In the genomic region with DNA sequence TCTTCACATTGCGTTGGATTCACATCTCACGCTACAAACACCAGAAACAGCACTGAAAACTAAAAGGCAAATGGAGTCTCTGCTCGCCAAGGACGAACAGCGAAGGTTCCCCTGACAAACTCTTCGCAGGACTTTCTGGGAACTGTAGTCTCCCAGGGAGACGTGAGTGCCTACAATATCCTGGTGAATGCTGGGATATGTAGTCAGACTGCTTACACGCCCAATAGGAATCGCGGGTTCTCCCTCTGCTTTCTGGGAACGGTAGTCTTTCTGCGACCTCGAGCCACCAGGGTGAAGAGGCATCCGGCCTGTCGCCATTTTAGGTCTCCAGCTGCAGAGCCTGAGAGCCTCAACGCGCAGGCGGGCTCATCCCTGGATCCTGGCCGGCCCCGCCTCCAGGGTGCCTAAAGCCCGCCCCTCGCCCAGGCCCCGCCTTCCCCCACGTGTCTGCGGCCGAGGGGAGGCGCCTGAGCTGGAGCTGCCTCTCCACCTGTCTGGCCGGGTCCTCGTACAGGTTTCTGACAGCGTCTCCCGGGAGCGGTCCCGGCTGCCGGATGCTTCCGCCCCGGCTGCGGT, we compare ENCODE assay signal across 8 mouse cellular contexts. TPM values are rescaled to one million over a fixed set of nuclear protein-coding genes. Genes with fewer than 3 reads are reported as not detected.
A peak's percentile ranks its signal among the peaks of the same experiment; 100 is the strongest.
DNase-seq lines count a peak whose midpoint lies in the region; ATAC-seq lines count a peak whose summit lies in the region.
"Not testable (repeated sequence)": the region's sequence is repeated elsewhere in the genome, so short reads cannot be mapped to it uniquely, and the experiment has no call there.

A gene (plus strand): TSS at position 202 of the 576 bp plus-strand sequence.

- peak; percentile 99 for ATAC-seq in intestine, embryonic 14.5 days (replicated peaks; ENCODE audit: low FRiP score, low TSS enrichment, low read depth)

- H3K36me3 ChIP-seq in intestine, embryonic 14.5 days (ENCODE audit: control insufficient read depth, insufficient read depth, low read length), result not testable (repeated sequence)

- under 1% methylated on average over 36 of the region's 37 CpGs for WGBS in intestine, embryonic 14.5 days

- H3K9me3 ChIP-seq in intestine, embryonic 14.5 days (ENCODE audit: control insufficient read depth, low read length), result not testable (repeated sequence)

- peak within 1 kb of the TSS; percentile 71 for H3K4me2 ChIP-seq in intestine, embryonic 14.5 days (ENCODE audit: low read length)

- not testable (repeated sequence) for H3K27me3 ChIP-seq in intestine, embryonic 14.5 days (replicated peaks; ENCODE audit: control insufficient read depth, insufficient read depth, low read length)

- peak within 1 kb of the TSS; percentile 50 for H3K4me3 ChIP-seq in intestine, embryonic 14.5 days (ENCODE audit: low read depth, low read length)

- H3K9ac ChIP-seq in intestine, embryonic 14.5 days (ENCODE audit: low read length), result peak within 1 kb of the TSS; percentile 42

- intact Hi-C loops in left cerebral cortex, postnatal 14 days (cut with DNase I), result loop anchor here (5.0 to 10.0 kb wide), 2 partner anchors 127 to 205 kb away; a partner anchor contains a TSS

- peak; percentile 82 to 88 for DNase-seq in adrenal gland, adult 18-20 months (ENCODE audit: low spot score in 2 of 2)
- peak; percentile 94 for DNase-seq in embryo, embryonic 11 days
- peak; percentile 98 for DNase-seq in gastrocnemius, postnatal 25 days
- peak; percentile 91 for DNase-seq in intestine, embryonic 14.5 days (ENCODE audit: low spot score)
- DNase-seq in left cerebral cortex, postnatal 14 days (ENCODE audit: low spot score in 2 of 2), result peak; percentile 94 to 98
- peak; percentile 95 for DNase-seq in mesoderm, embryonic 11.5 days (ENCODE audit: low read depth, low spot score)
- DNase-seq in right cerebral cortex, postnatal 36 days (ENCODE audit: low spot score in 2 of 2), result peak; percentile 96 to 99
- peak; percentile 96 for DNase-seq in yolk sac, embryonic 10.5 days (ENCODE audit: low spot score)

- H3K4me1 ChIP-seq in intestine, embryonic 14.5 days (replicated peaks; ENCODE audit: control insufficient read depth, insufficient read depth, low read length), result not testable (repeated sequence)

- H3K27ac ChIP-seq in intestine, embryonic 14.5 days (ENCODE audit: low read depth), result peak within 1 kb of the TSS; percentile 65; the same call in 1 of the 2 replicates

RNA-seq across cellular contexts. Expression of the gene that starts here (rescaled TPM):
- total RNA-seq in adrenal gland, adult 18-20 months (2021), result 10 to 100 TPM; 17.7 to 29.3 TPM
- total RNA-seq in gastrocnemius, postnatal 25 days (2021), result 10 to 100 TPM; 28.7 to 32.2 TPM
- 18.6 and 23.4 TPM in 2 replicates for polyA plus RNA-seq in intestine, embryonic 14.5 days (2014; fragmentation: Nextera tagmentation; extraction: Ambion mirVana)
- 10 to 100 TPM; 21.3 to 23.3 TPM for total RNA-seq in left cerebral cortex, postnatal 14 days (2021)

Comparison
In these comparisons a context has a peak if more than half of its experiments do, and no peak if none do; other contexts are left out.
1. Peak in every context shown above with its lines: DNase-seq, ATAC-seq, H3K4me3 ChIP-seq and H3K27ac ChIP-seq.